Mouse (Mus musculus) cortical plate, adult 2 months (tissue): ENCODE data around the gene Fscn2.

Experiments
- CTCF ChIP-seq: fragments of 200-500 bp; IDR thresholded peaks from 2 replicates; pipeline ENCODE4 v1.5.1; 2011; ENCODE audit warnings: mild to moderate bottlenecking, control low read depth, low read length; ENCODE audit not compliant: insufficient read depth; ENCODE audit errors: extremely low read depth
- POLR2A ChIP-seq: fragments of 200-500 bp; IDR thresholded peaks from 2 replicates; pipeline ENCODE4 v1.6.1; 2011; ENCODE audit warnings: mild to moderate bottlenecking, low read length, control low read depth; ENCODE audit not compliant: insufficient read depth; ENCODE audit errors: extremely low read depth

DNA sequence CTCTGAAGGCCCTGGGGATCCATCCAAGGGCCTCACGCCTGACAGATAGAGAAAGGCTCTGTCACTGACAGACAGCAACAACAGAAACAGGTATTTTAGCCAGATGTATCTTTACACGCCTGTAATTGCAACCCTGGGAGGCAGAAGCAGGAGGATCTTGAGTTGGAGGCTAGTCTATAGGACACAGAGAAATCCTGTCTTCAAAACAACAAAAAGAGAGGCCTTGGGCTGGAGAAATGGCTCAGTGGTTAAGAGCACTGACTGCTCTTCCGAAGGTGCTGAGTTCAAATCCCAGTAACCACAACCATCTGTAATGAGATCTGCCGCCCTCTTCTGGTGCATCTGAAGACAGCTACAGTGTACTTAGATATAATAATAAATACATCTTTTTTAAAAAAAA lies 4.4 kb upstream of the Fscn2 start:
- TF ChIP-seq CTCF (no peak), POLR2A (no peak)
